Mouse (Mus musculus): ENCODE measurements at regions not wholly inside any gene's neighbourhood (a gene's known extent, or its start where the extent isn't known, plus 50 kb on each side); places are given as distances from the start of the nearest gene placed in this dataset.

- TF ChIP-seq GATA1 (IDR thresholded peaks at IDR 0.05; ENCODE audit: low read length) (no peak), TAL1 (IDR thresholded peaks at IDR 0.05; ENCODE audit: low read length) (no peak)
Measured at GRCm38 (mm10) chr1:193546044-193546432, 175.9 kb upstream of the Camk1g start.
